ENCODE assay signal across 15 mouse cellular contexts in genomic region chr1:125437927-125438326, GRCm38 (mm10). TPM values are rescaled to one million over a fixed set of nuclear protein-coding genes. Genes with fewer than 3 reads are reported as not detected.
A peak's percentile ranks its signal among the peaks of the same experiment; 100 is the strongest.
DNase-seq lines count a peak whose midpoint lies in the region; ATAC-seq and TF ChIP-seq lines count a peak whose summit lies in the region.
"Had no signal": no experiment of that assay in that cellular context is flagged by ENCODE, and none has a peak within 500 bp of the region (broad histone marks: within the 10 kb centered on the region; RNA-seq: fewer than 3 reads in every experiment).

No protein-coding gene starts in this region.

- 69% methylated on average over 3 of the region's 3 CpGs for WGBS in midbrain, embryonic 15.5 days

- H3K9ac ChIP-seq in midbrain, embryonic 15.5 days = no peak overlapping the region
- H3K9ac ChIP-seq: midbrain, embryonic 12.5 days; neural tube, embryonic 12.5 days had no signal

- peak overlapping the region; percentile 36 for H3K27ac ChIP-seq in bone marrow macrophage, adult 2 months (ENCODE audit: insufficient read depth, low read depth, low read length)
- H3K27ac ChIP-seq in midbrain, embryonic 15.5 days = no peak overlapping the region
- H3K27ac ChIP-seq: midbrain, embryonic 12.5 days; neural tube, embryonic 12.5 days had no signal

- H3K4me2 ChIP-seq in midbrain, embryonic 15.5 days = no peak overlapping the region
- H3K4me2 ChIP-seq: midbrain, embryonic 12.5 days; neural tube, embryonic 12.5 days had no signal

- no peaks in the 10 kb centered on the region for H3K9me3 ChIP-seq in midbrain, embryonic 15.5 days
- H3K9me3 ChIP-seq: midbrain, embryonic 12.5 days; neural tube, embryonic 12.5 days had no signal

- no peak overlapping the region for H3K4me3 ChIP-seq in bone marrow macrophage, adult 2 months (ENCODE audit: insufficient read depth, low read length)
- H3K4me3 ChIP-seq in midbrain, embryonic 15.5 days = no peak overlapping the region
- H3K4me3 ChIP-seq: erythroblast, embryonic 14.5 days; midbrain, embryonic 12.5 days; neural tube, embryonic 12.5 days had no signal

- TF ChIP-seq CTCF in bone marrow macrophage, adult 2 months (IDR thresholded peaks at IDR 0.05; ENCODE audit: low read depth, low read length) = no peak

- ATAC-seq in megakaryocyte, adult 5-6 weeks (ENCODE audit: poor library complexity, severe bottlenecking) = peak; percentile 13
- no peak for ATAC-seq in midbrain, embryonic 15.5 days (replicated peaks)
- ATAC-seq: activated CD4-positive, CD25-positive, alpha-beta regulatory T cell, adult 4 months; intestine, postnatal 0 days had no signal

- peaks cover 41% of the 10 kb centered on the region for H3K4me1 ChIP-seq in bone marrow macrophage, adult 2 months (ENCODE audit: control insufficient read depth, insufficient read depth, low read length)
- peaks cover 19% of the 10 kb centered on the region for H3K4me1 ChIP-seq in midbrain, embryonic 15.5 days

- TF ChIP-seq POLR2A in bone marrow macrophage, adult 2 months (IDR thresholded peaks at IDR 0.05; ENCODE audit: borderline replicate concordance, low read depth, low read length) = no peak

- DNase-seq in spleen, adult 18-20 months = peak; percentile 51 to 62
- no peak for DNase-seq in spleen, adult 12 weeks (ENCODE audit: low spot score)
- DNase-seq in thymus, postnatal 25 days = peak; percentile 25
- DNase-seq in kidney, postnatal 14 days = no peak
- DNase-seq: cerebellum, adult 2 months; heart, postnatal 4 days; kidney, postnatal 4 days had no signal

- H3K27me3 ChIP-seq in midbrain, embryonic 15.5 days (replicated peaks) = no peaks in the 10 kb centered on the region
- H3K27me3 ChIP-seq: midbrain, embryonic 12.5 days; neural tube, embryonic 12.5 days had no signal

- H3K36me3 ChIP-seq in midbrain, embryonic 15.5 days (replicated peaks) = no peaks in the 10 kb centered on the region
- H3K36me3 ChIP-seq: midbrain, embryonic 12.5 days; neural tube, embryonic 12.5 days had no signal

RNA-seq across cellular contexts. Expression of gene Actr3, which starts 2.4 kb away (rescaled TPM):
- polyA plus RNA-seq in bone marrow macrophage, adult 2 months (2012; ENCODE audit: insufficient read depth, insufficient read length, missing spikeins) = 624 and 643 TPM in 2 replicates
- 1,201 and 1,297 TPM in 2 replicates for total RNA-seq in megakaryocyte, adult 5-6 weeks (2015)
- 1,894 and 2,105 TPM in 2 replicates for total RNA-seq in megakaryocyte, adult 5-6 weeks (2017)
- polyA plus RNA-seq in midbrain, embryonic 15.5 days (2015; fragmentation: Nextera tagmentation; extraction: Ambion mirVana) = 224 and 228 TPM in 2 replicates

Comparison
In these comparisons a context has a peak if more than half of its experiments do, and no peak if none do; other contexts are left out.
1. DNase-seq: peak in spleen, adult 18-20 months (2 of 2) and thymus, postnatal 25 days (single experiment); none in spleen, adult 12 weeks (single experiment) and kidney, postnatal 14 days (single experiment).